Mouse (Mus musculus) kidney, adult 2 months (tissue): Measurements from ENCODE around the gene Sarm1. TPM values are rescaled to one million over a fixed set of nuclear protein-coding genes. Genes with fewer than 3 reads are reported as not detected.
A peak's percentile ranks its signal among the peaks of the same experiment; 100 is the strongest.

Experiments used
- DNase-seq: peaks from one replicate; pipeline ENCODE4 v3.0.0; 2021
- H3K27ac ChIP-seq: fragments of 200-500 bp; 2 replicates; pipeline ENCODE4 v1.5.1; 2012; ENCODE audit warnings: low read depth, low read length, control low read depth, inconsistent platforms; ENCODE audit not compliant: insufficient read depth
- H3K27me3 ChIP-seq: fragments of 200-500 bp; replicated peaks from 2 replicates; pipeline ENCODE4 v1.6.1; 2012; ENCODE audit warnings: mild to moderate bottlenecking, moderate library complexity, low read length, inconsistent platforms; ENCODE audit not compliant: control insufficient read depth, insufficient read depth
- H3K36me3 ChIP-seq: fragments of 200-500 bp; 2 replicates; pipeline ENCODE4 v1.6.1; 2012; ENCODE audit warnings: mild to moderate bottlenecking, moderate library complexity, low read length, inconsistent platforms; ENCODE audit not compliant: control insufficient read depth, insufficient read depth
- H3K4me1 ChIP-seq: fragments of 200-500 bp; 2 replicates; pipeline ENCODE4 v1.6.1; 2011; ENCODE audit warnings: low read length; ENCODE audit not compliant: control insufficient read depth, insufficient read depth
- H3K4me3 ChIP-seq: fragments of 200-500 bp; 2 replicates; pipeline ENCODE4 v1.5.1; 2011; ENCODE audit warnings: mild to moderate bottlenecking, low read depth, low read length, control low read depth; ENCODE audit not compliant: insufficient read depth
- CTCF ChIP-seq: fragments of 200-500 bp; conservative IDR thresholded peaks from 2 replicates; pipeline ENCODE4 v1.5.1; 2011; ENCODE audit warnings: low read depth, mild to moderate bottlenecking, control low read depth, low read length, moderate library complexity, mixed read lengths; ENCODE audit not compliant: insufficient read depth, insufficient read length
- POLR2A ChIP-seq: fragments of 200-500 bp; IDR thresholded peaks from one replicate; pipeline ENCODE4 v1.6.1; 2011; ENCODE audit warnings: low read depth, low read length, control low read depth
- WGBS: fragments of 180-500 bp; shearing (Covaris S2); methylation state at CpG from one replicate; pipeline ENCODE4 v1.1.7; 2018; 5-methylcytosine and 5-hydroxymethylcytosine counted together
- polyA plus RNA-seq: library from polyadenylated mRNA; depleted of rRNA; stranded (reverse); fragments of >200 nt; gene quantifications from 2 replicates; pipeline ENCODE4 v1.2.3, GENCODE M21; 2012

Sarm1 gene
- polyA plus RNA-seq, 1 experiment, result 0.38 TPM

DNA sequence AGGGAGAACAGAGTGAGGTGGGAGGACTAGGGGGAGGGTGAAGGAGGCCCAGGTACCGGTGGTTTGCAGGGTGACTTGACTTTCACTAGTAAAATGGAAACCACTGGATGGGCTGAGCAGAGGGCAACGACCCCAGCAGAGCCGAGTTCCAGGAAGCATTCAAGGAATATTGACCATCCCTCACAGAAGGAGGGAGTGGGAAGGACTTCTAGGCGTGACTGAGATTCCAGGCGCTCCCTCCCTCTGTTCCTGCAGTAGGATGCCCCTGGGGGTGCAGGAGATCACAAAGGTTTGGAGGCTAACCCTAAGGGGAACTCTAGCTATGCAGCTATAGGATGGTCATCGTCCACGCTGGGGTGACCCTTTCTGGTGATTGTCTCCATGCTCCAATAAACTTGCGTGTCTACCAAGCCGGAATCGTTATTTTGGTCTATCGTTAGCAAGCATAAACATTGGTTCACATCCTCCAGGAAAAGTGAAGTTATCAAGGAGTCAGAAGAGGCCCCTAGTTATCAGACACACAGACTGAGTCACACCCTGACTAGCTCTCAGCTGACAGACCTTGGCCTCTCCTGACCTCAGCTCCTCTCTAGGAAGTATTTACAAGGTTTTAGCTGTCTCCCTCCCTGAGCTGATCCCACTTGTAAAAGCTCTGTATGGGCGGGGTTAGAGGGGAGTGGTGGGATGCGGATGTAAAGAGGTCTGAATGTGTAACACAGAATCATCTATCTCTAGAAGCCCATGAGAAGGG is 34.1 kb downstream of the Sarm1 start:
- 0 out of 2 replicates have a peak, but pooled peaks cover 5% of the 10 kb centered on the region for H3K4me1 ChIP-seq
- no peaks in the 10 kb centered on the region for H3K36me3 ChIP-seq
- H3K27ac ChIP-seq, result no peak overlapping the region
- no peak for DNase-seq
- no peak overlapping the region for H3K4me3 ChIP-seq
- 66% methylated on average over 13 of the region's 13 CpGs for WGBS
- no peaks in the 10 kb centered on the region for H3K27me3 ChIP-seq
- TF ChIP-seq POLR2A (no peak), CTCF (no peak)

DNA sequence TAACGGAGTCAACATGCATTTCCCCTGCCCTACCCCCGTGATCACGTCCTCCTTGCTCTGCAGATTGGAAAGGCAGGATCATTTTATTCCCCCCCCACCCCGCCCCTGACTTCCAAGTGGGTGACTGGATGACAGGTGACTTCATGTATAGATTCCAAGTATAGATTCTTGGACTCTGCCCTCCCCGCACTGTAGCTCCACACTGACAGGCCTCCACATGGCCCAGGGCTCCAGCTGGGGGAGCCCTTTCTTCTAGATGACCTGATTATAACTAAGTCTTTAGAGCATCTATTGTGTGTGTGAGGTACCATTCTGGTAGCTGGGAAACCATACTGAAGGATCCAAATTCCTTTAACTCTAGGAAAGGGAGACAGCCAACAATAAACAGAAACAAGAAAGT is 34.9 kb downstream of the Sarm1 start:
- H3K27me3 ChIP-seq, result no peaks in the 10 kb centered on the region
- no peak overlapping the region for H3K27ac ChIP-seq
- H3K4me3 ChIP-seq, result no peak overlapping the region
- no peak for DNase-seq
- 0 out of 2 replicates have a peak, but pooled peaks cover 5% of the 10 kb centered on the region for H3K4me1 ChIP-seq
- H3K36me3 ChIP-seq, result no peaks in the 10 kb centered on the region
- no peak for TF ChIP-seq CTCF
- TF ChIP-seq POLR2A, result no peak
- WGBS, result 90% methylated on average over 5 of the region's 5 CpGs

DNA sequence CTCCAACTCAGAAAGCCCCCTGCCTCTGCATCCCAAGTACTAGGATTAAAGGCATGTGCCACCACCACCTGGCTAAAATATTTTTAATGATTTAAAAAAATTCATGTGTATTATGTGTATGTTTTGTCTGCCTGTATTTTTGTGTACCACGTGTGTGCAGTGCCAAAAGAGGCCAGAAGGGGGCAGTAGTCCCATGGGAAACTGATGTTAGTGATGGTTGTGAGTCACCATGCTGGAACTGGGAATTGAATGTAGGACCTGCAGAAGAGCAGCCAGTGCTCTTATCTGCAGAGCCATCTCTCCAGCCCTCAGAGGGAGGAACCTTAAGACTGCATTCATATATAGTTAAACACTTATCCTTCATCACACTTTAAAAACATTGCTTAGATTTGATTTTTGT is 35.7 kb downstream of the Sarm1 start:
- Histone ChIP-seq H3K27me3 (no peaks in the 10 kb centered on the region), H3K36me3 (no peaks in the 10 kb centered on the region), H3K27ac (no peak overlapping the region), H3K4me1 (0 out of 2 replicates have a peak, but pooled peaks cover 5% of the 10 kb centered on the region), H3K4me3 (no peak overlapping the region)
- 74% methylated on average over 1 of the region's 1 CpGs for WGBS
- no peak for DNase-seq
- TF ChIP-seq CTCF (peak; percentile 35), POLR2A (no peak)

DNA sequence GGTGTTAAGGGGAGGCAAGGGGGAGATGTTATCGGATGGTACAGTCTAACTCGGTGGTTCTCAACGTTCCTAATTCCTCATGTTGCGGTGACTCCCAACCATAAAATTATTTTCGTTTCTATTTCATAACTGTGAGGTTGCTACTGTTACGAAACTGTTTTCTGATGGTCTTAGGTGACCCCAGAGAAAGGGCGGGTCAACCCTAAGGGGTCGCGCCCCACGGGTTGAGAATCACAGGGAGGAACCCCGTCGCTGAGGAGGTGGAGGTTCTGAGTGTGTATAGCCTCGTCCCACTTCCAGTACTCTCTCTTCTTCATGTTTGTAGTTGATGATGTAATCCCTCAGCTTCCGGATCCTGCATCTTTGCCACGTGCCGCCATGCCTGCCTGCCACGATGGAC is 38.8 kb downstream of the Sarm1 start:
- Histone ChIP-seq H3K27me3 (no peaks in the 10 kb centered on the region), H3K27ac (no peak overlapping the region), H3K36me3 (no peaks in the 10 kb centered on the region), H3K4me1 (no peaks in the 10 kb centered on the region), H3K4me3 (no peak overlapping the region)
- DNase-seq, result no peak
- no peak for TF ChIP-seq CTCF
- TF ChIP-seq POLR2A, result no peak
- 78% methylated on average over 17 of the region's 17 CpGs for WGBS

DNA sequence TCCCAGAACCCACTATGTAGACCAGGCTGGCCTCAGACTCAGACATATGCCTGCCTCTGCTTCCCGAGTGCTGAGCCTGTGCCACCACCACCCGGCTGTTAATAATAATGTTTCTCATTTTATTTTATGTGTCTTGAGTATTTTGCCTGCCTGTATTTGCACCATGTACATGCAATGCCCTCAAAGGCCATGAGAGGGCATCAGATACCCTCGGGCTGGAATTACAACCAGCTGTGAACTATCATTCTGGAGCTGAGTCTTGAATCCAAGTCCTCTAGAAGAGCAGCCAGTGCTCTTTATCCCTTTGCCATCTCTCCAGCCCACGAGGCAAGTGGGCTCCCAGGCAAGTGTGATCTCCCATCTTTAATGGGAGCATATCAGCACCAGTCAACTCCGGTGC is 42.2 kb downstream of the Sarm1 start:
- Histone ChIP-seq H3K27me3 (no peaks in the 10 kb centered on the region), H3K36me3 (no peaks in the 10 kb centered on the region), H3K27ac (no peak overlapping the region), H3K4me1 (no peaks in the 10 kb centered on the region), H3K4me3 (no peak overlapping the region)
- peak; percentile 64 for DNase-seq
- 35% methylated on average over 5 of the region's 5 CpGs for WGBS
- TF ChIP-seq POLR2A, result no peak
- TF ChIP-seq CTCF, result peak; percentile 72

DNA sequence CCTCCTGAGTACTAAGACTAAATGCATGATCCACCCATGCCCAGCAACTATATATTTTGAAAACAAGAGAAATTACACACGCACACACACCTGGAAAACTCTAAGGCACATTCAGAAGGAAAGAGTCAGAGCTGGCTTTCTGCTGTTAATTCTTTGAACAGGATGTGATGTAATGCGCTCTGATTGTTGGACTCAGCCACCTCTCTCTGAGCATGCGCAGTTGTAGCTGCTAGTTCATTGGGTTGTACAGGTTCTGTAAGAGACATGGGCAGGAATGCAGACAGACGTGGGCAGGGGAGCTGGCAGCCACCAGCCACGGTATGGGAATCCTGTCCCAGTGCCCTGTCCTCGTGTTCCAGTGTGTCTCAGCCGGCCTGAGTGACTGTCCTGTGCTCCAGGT is 43.3 kb downstream of the Sarm1 start:
- H3K27me3 ChIP-seq, result no peaks in the 10 kb centered on the region
- no peaks in the 10 kb centered on the region for H3K4me1 ChIP-seq
- H3K27ac ChIP-seq, result no peak overlapping the region
- H3K36me3 ChIP-seq, result no peaks in the 10 kb centered on the region
- TF ChIP-seq POLR2A (no peak), CTCF (no peak)
- WGBS, result 68% methylated on average over 7 of the region's 7 CpGs
- DNase-seq, result no peak
- H3K4me3 ChIP-seq, result no peak overlapping the region

DNA sequence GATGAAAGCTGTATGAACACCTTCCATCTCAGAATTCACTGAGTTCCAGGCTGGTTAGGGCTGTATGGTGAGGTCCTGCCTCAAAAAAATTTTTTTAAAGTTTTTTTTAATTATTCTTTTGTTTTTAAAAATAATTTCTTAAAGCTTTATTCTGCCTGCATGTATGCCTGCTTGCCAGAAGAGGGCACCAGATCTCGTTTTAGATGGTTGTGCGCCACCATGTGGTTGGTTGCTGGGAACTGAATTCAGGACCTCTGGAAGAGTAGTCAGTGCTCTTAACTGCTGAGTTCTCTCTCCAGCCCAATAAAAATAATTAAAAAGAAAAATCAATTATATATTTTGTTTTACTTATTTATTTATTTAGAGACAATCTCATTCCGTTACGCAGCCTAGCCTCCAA is 43.9 kb downstream of the Sarm1 start:
- 21% methylated on average over 4 of the region's 4 CpGs for whole genome bisulfite sequencing
- no peaks in the 10 kb centered on the region for H3K27me3 ChIP-seq
- no peak overlapping the region for H3K4me3 ChIP-seq
- no peak for TF ChIP-seq POLR2A
- peak; percentile 85 for TF ChIP-seq CTCF
- no peaks in the 10 kb centered on the region for H3K4me1 ChIP-seq
- H3K36me3 ChIP-seq, result no peaks in the 10 kb centered on the region
- H3K27ac ChIP-seq, result no peak overlapping the region
- DNase-seq, result peak; percentile 68

DNA sequence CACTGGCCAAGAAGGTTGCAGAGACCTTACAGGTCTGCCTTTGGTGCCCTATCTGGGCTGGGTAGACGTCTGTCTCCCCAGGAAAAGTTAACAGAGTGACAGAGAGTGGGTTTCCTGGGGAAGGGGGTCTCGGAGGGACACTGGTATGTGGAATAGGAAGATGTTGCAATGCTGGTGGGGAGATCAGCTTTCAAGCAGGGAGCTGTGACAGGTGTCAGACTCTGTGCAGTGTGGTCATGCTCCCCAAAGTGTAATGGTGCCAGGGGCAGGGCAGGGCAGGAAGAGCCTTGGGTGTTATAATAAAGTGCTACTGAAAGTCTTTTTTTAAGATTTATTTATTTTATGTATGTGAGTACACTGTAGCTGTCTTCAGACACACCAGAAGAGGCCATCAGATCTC is 47.2 kb downstream of the Sarm1 start:
- H3K27ac ChIP-seq, result no peak overlapping the region
- WGBS, result 32% methylated on average over 2 of the region's 2 CpGs
- no peak overlapping the region for H3K4me3 ChIP-seq
- no peaks in the 10 kb centered on the region for H3K36me3 ChIP-seq
- no peaks in the 10 kb centered on the region for H3K4me1 ChIP-seq
- no peak for DNase-seq
- TF ChIP-seq POLR2A (no peak), CTCF (no peak)
- H3K27me3 ChIP-seq, result no peaks in the 10 kb centered on the region
